Mouse (Mus musculus): Measurements from ENCODE around the gene Rb1. TPM values are rescaled to one million over a fixed set of nuclear protein-coding genes. Genes with fewer than 3 reads are reported as not detected.

Gene Rb1
- polyA plus RNA-seq, 1 experiment from 2014 or later: 15.4 TPM

GRCm38 (mm10) chr14:73333880-73334279 lies 8.3 kb upstream of the Rb1 start:
- Histone ChIP-seq H3K4me2 (replicated peaks; ENCODE audit: low read depth) (no peak overlapping the region), H3K4me3 (ENCODE audit: low read depth, low read length) (no peak overlapping the region), H3K27ac (replicated peaks) (no peak overlapping the region), H3K27me3 (ENCODE audit: control insufficient read depth, insufficient read depth, low read length) (no peaks in the 10 kb centered on the region), H3K9me3 (ENCODE audit: control insufficient read depth, low read length) (no peaks in the 10 kb centered on the region), H3K36me3 (ENCODE audit: control insufficient read depth, insufficient read depth, low read length) (no peaks in the 10 kb centered on the region), H3K4me1 (replicated peaks; ENCODE audit: control insufficient read depth, insufficient read depth) (no peaks in the 10 kb centered on the region), H3K9ac (ENCODE audit: low read length) (no peak overlapping the region)
- TF ChIP-seq EP300 (optimal IDR thresholded peaks at IDR 0.05) (no peak), CTCF (IDR thresholded peaks at IDR 0.05; ENCODE audit: low read depth) (no peak)
- ATAC-seq (ENCODE audit: low FRiP score, low TSS enrichment): no peak
- WGBS: 90% methylated on average over 3 of the region's 3 CpGs
- no peak for DNase-seq (ENCODE audit: low spot score)

GRCm38 (mm10) chr14:73331386-73331785 lies 5.8 kb upstream of the Rb1 start:
- no peak for ATAC-seq (ENCODE audit: low FRiP score, low TSS enrichment)
- Histone ChIP-seq H3K27me3 (ENCODE audit: control insufficient read depth, insufficient read depth, low read length) (no peaks in the 10 kb centered on the region), H3K4me1 (replicated peaks; ENCODE audit: control insufficient read depth, insufficient read depth) (no peaks in the 10 kb centered on the region), H3K4me3 (ENCODE audit: low read depth, low read length) (no peak overlapping the region), H3K36me3 (ENCODE audit: control insufficient read depth, insufficient read depth, low read length) (no peaks in the 10 kb centered on the region), H3K27ac (replicated peaks) (no peak overlapping the region), H3K9me3 (ENCODE audit: control insufficient read depth, low read length) (no peaks in the 10 kb centered on the region), H3K9ac (ENCODE audit: low read length) (no peak overlapping the region), H3K4me2 (replicated peaks; ENCODE audit: low read depth) (no peak overlapping the region)
- TF ChIP-seq EP300 (optimal IDR thresholded peaks at IDR 0.05) (no peak), CTCF (IDR thresholded peaks at IDR 0.05; ENCODE audit: low read depth) (no peak)
- DNase-seq (ENCODE audit: low spot score): no peak
- WGBS: 75% methylated on average over 4 of the region's 4 CpGs

GRCm38 (mm10) chr14:73329871-73330270 lies 4.2 kb upstream of the Rb1 start:
- Histone ChIP-seq H3K27me3 (ENCODE audit: control insufficient read depth, insufficient read depth, low read length) (no peaks in the 10 kb centered on the region), H3K4me3 (ENCODE audit: low read depth, low read length) (no peak overlapping the region), H3K9me3 (ENCODE audit: control insufficient read depth, low read length) (no peaks in the 10 kb centered on the region), H3K36me3 (ENCODE audit: control insufficient read depth, insufficient read depth, low read length) (no peaks in the 10 kb centered on the region), H3K4me1 (replicated peaks; ENCODE audit: control insufficient read depth, insufficient read depth) (no peaks in the 10 kb centered on the region), H3K4me2 (replicated peaks; ENCODE audit: low read depth) (no peak overlapping the region), H3K9ac (ENCODE audit: low read length) (no peak overlapping the region), H3K27ac (replicated peaks) (no peak overlapping the region)
- TF ChIP-seq EP300 (optimal IDR thresholded peaks at IDR 0.05) (no peak), CTCF (IDR thresholded peaks at IDR 0.05; ENCODE audit: low read depth) (no peak)
- ATAC-seq (ENCODE audit: low FRiP score, low TSS enrichment) (no peak), DNase-seq (ENCODE audit: low spot score) (no peak)
- WGBS: 81% methylated on average over 2 of the region's 2 CpGs

GRCm38 (mm10) chr14:73326511-73326910 lies 889 bp upstream of the Rb1 start:
- peak overlapping the region; percentile 85 for H3K9ac ChIP-seq (ENCODE audit: low read length)
- TF ChIP-seq EP300 (optimal IDR thresholded peaks at IDR 0.05): no peak
- TF ChIP-seq CTCF (IDR thresholded peaks at IDR 0.05; ENCODE audit: low read depth): no peak
- no peak for DNase-seq (ENCODE audit: low spot score)

GRCm38 (mm10) chr14:73324634-73325455 lies 777 bp downstream of the Rb1 start:
- Histone ChIP-seq H3K4me2 (replicated peaks; ENCODE audit: low read depth) (peak overlapping the region; percentile 84), H3K4me3 (ENCODE audit: low read depth, low read length) (peak overlapping the region; percentile 91), H3K27me3 (ENCODE audit: control insufficient read depth, insufficient read depth, low read length) (no peaks in the 10 kb centered on the region), H3K36me3 (ENCODE audit: control insufficient read depth, insufficient read depth, low read length) (no peaks in the 10 kb centered on the region), H3K9ac (ENCODE audit: low read length) (peak overlapping the region; percentile 85), H3K9me3 (ENCODE audit: control insufficient read depth, low read length) (no peaks in the 10 kb centered on the region), H3K27ac (replicated peaks) (peak overlapping the region; percentile 94), H3K4me1 (replicated peaks; ENCODE audit: control insufficient read depth, insufficient read depth) (no peaks in the 10 kb centered on the region)
- DNase-seq (ENCODE audit: low spot score) (peak; percentile 61), ATAC-seq (ENCODE audit: low FRiP score, low TSS enrichment) (peak; percentile 50)
- under 1% methylated on average over 51 of the region's 55 CpGs for WGBS
- TF ChIP-seq EP300 (optimal IDR thresholded peaks at IDR 0.05): no peak
- TF ChIP-seq CTCF (IDR thresholded peaks at IDR 0.05; ENCODE audit: low read depth): no peak

More at GRCm38 (mm10) chr14:73326511-73326910, 889 bp upstream of the Rb1 start:
- ATAC-seq (ENCODE audit: low FRiP score, low TSS enrichment): no peak
- no peaks in the 10 kb centered on the region for H3K9me3 ChIP-seq (ENCODE audit: control insufficient read depth, low read length)
- no peaks in the 10 kb centered on the region for H3K27me3 ChIP-seq (ENCODE audit: control insufficient read depth, insufficient read depth, low read length)
- peak overlapping the region; percentile 94 for H3K27ac ChIP-seq (replicated peaks)
- H3K36me3 ChIP-seq (ENCODE audit: control insufficient read depth, insufficient read depth, low read length): no peaks in the 10 kb centered on the region
- peak overlapping the region; percentile 84 for H3K4me2 ChIP-seq (replicated peaks; ENCODE audit: low read depth)
- no peaks in the 10 kb centered on the region for H3K4me1 ChIP-seq (replicated peaks; ENCODE audit: control insufficient read depth, insufficient read depth)
- WGBS: 6% methylated on average over 8 of the region's 8 CpGs
- peak overlapping the region; percentile 91 for H3K4me3 ChIP-seq (ENCODE audit: low read depth, low read length)

- Histone ChIP-seq H3K27ac (replicated peaks) (no peak overlapping the region), H3K36me3 (ENCODE audit: control insufficient read depth, insufficient read depth, low read length) (no peaks in the 10 kb centered on the region), H3K4me2 (replicated peaks; ENCODE audit: low read depth) (no peak overlapping the region), H3K9me3 (ENCODE audit: control insufficient read depth, low read length) (no peaks in the 10 kb centered on the region), H3K4me3 (ENCODE audit: low read depth, low read length) (no peak overlapping the region), H3K9ac (ENCODE audit: low read length) (no peak overlapping the region), H3K27me3 (ENCODE audit: control insufficient read depth, insufficient read depth, low read length) (no peaks in the 10 kb centered on the region), H3K4me1 (replicated peaks; ENCODE audit: control insufficient read depth, insufficient read depth) (no peaks in the 10 kb centered on the region)
- DNase-seq (ENCODE audit: low spot score) (no peak), ATAC-seq (ENCODE audit: low FRiP score, low TSS enrichment) (no peak)
- WGBS: 79% methylated on average over 2 of the region's 2 CpGs
- TF ChIP-seq CTCF (IDR thresholded peaks at IDR 0.05; ENCODE audit: low read depth): no peak
- no peak for TF ChIP-seq EP300 (optimal IDR thresholded peaks at IDR 0.05)
Measured at GRCm38 (mm10) chr14:73323965-73324364, 1.7 kb downstream of the Rb1 start.

Data from stomach, postnatal 0 days (tissue).